Mouse (Mus musculus) CD4-positive naive resting alpha-beta T cell, adult 76 days (primary cell): ENCODE results near the gene Btn1a1. TPM values are rescaled to one million over a fixed set of nuclear protein-coding genes. Genes with fewer than 3 reads are reported as not detected.

Experiments used
- total RNA-seq: library from RNA; stranded (reverse); gene quantifications from one replicate; pipeline ENCODE4 v1.2.4, GENCODE M21; 2023

Btn1a1 gene
- total RNA-seq: not detected

GRCm38 (mm10) chr13:23465600-23466109 lies at the start of gene Btn1a1:
Btn1a1 (minus strand) TSS chr13:23465901.

GRCm38 (mm10) chr13:23488400-23489322 lies 23.0 kb upstream of the Btn1a1 start, which contains the start of gene Btn2a2:
Btn2a2 (minus strand) TSS chr13:23488857.

GRCm38 (mm10) chr13:23423286-23424051 lies 42.2 kb downstream of the Btn1a1 start, which contains the start of gene Abt1:
Abt1 (minus strand) TSS chr13:23423866.

Other genes with a start within 250 kb of the Btn1a1 start
- gene Vmn1r222, start 230.0 kb downstream of the Btn1a1 start, total RNA-seq: not detected
- not detected for gene Vmn1r223, start 218.8 kb downstream of the Btn1a1 start, total RNA-seq
- 13.3 TPM for gene Zfp322a, start 96.7 kb downstream of the Btn1a1 start, total RNA-seq
- 15.9 TPM for gene Abt1, start 42.0 kb downstream of the Btn1a1 start, total RNA-seq
- not detected for gene Btn2a2, start 23.0 kb upstream of the Btn1a1 start, total RNA-seq
- gene Hist1h4h, start 65.1 kb upstream of the Btn1a1 start, total RNA-seq: 147 TPM
- gene Hist1h2af, start 68.0 kb upstream of the Btn1a1 start, total RNA-seq: 24.7 TPM
- gene Hist1h3g, start 69.5 kb upstream of the Btn1a1 start, total RNA-seq: 2.3 TPM
- 5.5 TPM for gene Hist1h2bh, start 77.5 kb upstream of the Btn1a1 start, total RNA-seq
- gene Hist1h3f, start 78.2 kb upstream of the Btn1a1 start, total RNA-seq: 48.1 TPM
- gene Hist1h4f, start 85.7 kb upstream of the Btn1a1 start, total RNA-seq: 42.3 TPM
- 5.2 TPM for gene Hist1h1d, start 87.4 kb upstream of the Btn1a1 start, total RNA-seq
- gene Hist1h3e, start 96.5 kb upstream of the Btn1a1 start, total RNA-seq: 91.9 TPM
- 7.8 TPM for gene Hist1h2ae, start 105.3 kb upstream of the Btn1a1 start, total RNA-seq
- 110 TPM for gene Hist1h2bg, start 105.5 kb upstream of the Btn1a1 start, total RNA-seq
- gene Hist1h2bf, start 108.3 kb upstream of the Btn1a1 start, total RNA-seq: 40.8 TPM
- gene Hist1h2ad, start 108.5 kb upstream of the Btn1a1 start, total RNA-seq: 3.8 TPM
- gene Hist1h3d, start 109.9 kb upstream of the Btn1a1 start, total RNA-seq: 3.4 TPM
- gene Hist1h4d, start 115.7 kb upstream of the Btn1a1 start, total RNA-seq: 86.8 TPM
- gene Hist1h2be, start 155.2 kb upstream of the Btn1a1 start, total RNA-seq: 8.4 TPM
- 82.2 TPM for gene Hist1h1e, start 156.7 kb upstream of the Btn1a1 start, total RNA-seq
- 3.4 TPM for gene Hist1h2ac, start 218.0 kb upstream of the Btn1a1 start, total RNA-seq
- gene Hist1h2bc, start 218.3 kb upstream of the Btn1a1 start, total RNA-seq: 5.1 TPM
- not detected for gene Hist1h1t, start 229.9 kb upstream of the Btn1a1 start, total RNA-seq
- 75.4 TPM for gene Hist1h4c, start 232.6 kb upstream of the Btn1a1 start, total RNA-seq
- gene Hfe, start 245.0 kb upstream of the Btn1a1 start, total RNA-seq: 1.5 TPM